Mouse (Mus musculus) mature B cell (primary cell): ENCODE results near the gene Jmjd6.

Experiments used
- in situ Hi-C: fragments of 300-500 bp; cut with MboI; formaldehyde crosslinking; loops from 2 replicates; pipeline ENCODE4 v1.14.3; 2019

The Jmjd6 gene

GRCm38 (mm10) chr11:116843261-116844233, at the start of gene Jmjd6, which contains the start of gene Mettl23:
Gene Jmjd6, minus strand, starts transcription at chr11:116843449.
Gene Mettl23, plus strand, starts transcription at chr11:116843278.
- in situ Hi-C loops = no loop called here

GRCm38 (mm10) chr11:116887136-116887535, 43.9 kb upstream of the Jmjd6 start:
- in situ Hi-C loops = loop anchor here (10.0 kb wide), 1 partner anchor 158 kb away; no protein-coding TSS in a partner anchor

GRCm38 (mm10) chr11:116885275-116886151, 42.3 kb upstream of the Jmjd6 start:
- in situ Hi-C loops = loop anchor here (10.0 kb wide), 1 partner anchor 159 kb away; no protein-coding TSS in a partner anchor

GRCm38 (mm10) chr11:116884061-116884460, 40.8 kb upstream of the Jmjd6 start:
- in situ Hi-C loops = loop anchor here (10.0 kb wide), 1 partner anchor 161 kb away; no protein-coding TSS in a partner anchor

GRCm38 (mm10) chr11:116882446-116882845, 39.2 kb upstream of the Jmjd6 start:
- in situ Hi-C loops = loop anchor here (10.0 kb wide), 1 partner anchor 162 kb away; no protein-coding TSS in a partner anchor

- in situ Hi-C loops = loop anchor here (10.0 kb wide), 1 partner anchor 163 kb away; no protein-coding TSS in a partner anchor
These were observed 38.2 kb upstream of the Jmjd6 start for GRCm38 (mm10) chr11:116881440-116881839.

GRCm38 (mm10) chr11:116880839-116881238, 37.6 kb upstream of the Jmjd6 start:
- in situ Hi-C loops = loop anchor here (10.0 kb wide), 1 partner anchor 164 kb away; no protein-coding TSS in a partner anchor

GRCm38 (mm10) chr11:116878454-116878853, 35.2 kb upstream of the Jmjd6 start:
- in situ Hi-C loops = no loop called here

GRCm38 (mm10) chr11:116873987-116874386, 30.7 kb upstream of the Jmjd6 start:
- in situ Hi-C loops = no loop called here

- in situ Hi-C loops = no loop called here
These were observed 28.3 kb upstream of the Jmjd6 start for GRCm38 (mm10) chr11:116871538-116871937.

- in situ Hi-C loops = no loop called here
These were observed 26.4 kb upstream of the Jmjd6 start for GRCm38 (mm10) chr11:116869641-116870040.

GRCm38 (mm10) chr11:116869223-116869622, 26.0 kb upstream of the Jmjd6 start:
- in situ Hi-C loops = no loop called here

GRCm38 (mm10) chr11:116868129-116868528, 24.9 kb upstream of the Jmjd6 start:
- in situ Hi-C loops = no loop called here

- in situ Hi-C loops = no loop called here
These were observed 22.8 kb upstream of the Jmjd6 start for GRCm38 (mm10) chr11:116865945-116866585.

GRCm38 (mm10) chr11:116864444-116864843, 21.2 kb upstream of the Jmjd6 start:
- in situ Hi-C loops = no loop called here

GRCm38 (mm10) chr11:116857183-116857850, 14.1 kb upstream of the Jmjd6 start:
- in situ Hi-C loops = no loop called here

- in situ Hi-C loops = no loop called here
These were observed 11.0 kb upstream of the Jmjd6 start for GRCm38 (mm10) chr11:116854279-116854678.

GRCm38 (mm10) chr11:116853512-116853928, 10.3 kb upstream of the Jmjd6 start:
- in situ Hi-C loops = no loop called here

- in situ Hi-C loops = no loop called here
These were observed 9.8 kb upstream of the Jmjd6 start, which contains the start of gene Srsf2 for GRCm38 (mm10) chr11:116852891-116853511. Gene Srsf2, minus strand, starts transcription at chr11:116853094.

- in situ Hi-C loops = no loop called here
These were observed 9.1 kb upstream of the Jmjd6 start, which contains the start of gene Mfsd11 for GRCm38 (mm10) chr11:116852291-116852890. Gene Mfsd11, plus strand, starts transcription at chr11:116852440.
